Mouse (Mus musculus): ENCODE measurements around the gene Calca. TPM values are rescaled to one million over a fixed set of nuclear protein-coding genes. Genes with fewer than 3 reads are reported as not detected.
"Not testable (repeated sequence)": the region's sequence is repeated elsewhere in the genome, so short reads cannot be mapped to it uniquely, and the experiment has no call there.

The Calca gene
- polyA plus RNA-seq, 1 experiment from 2014 or later, result 9.7 TPM

DNA sequence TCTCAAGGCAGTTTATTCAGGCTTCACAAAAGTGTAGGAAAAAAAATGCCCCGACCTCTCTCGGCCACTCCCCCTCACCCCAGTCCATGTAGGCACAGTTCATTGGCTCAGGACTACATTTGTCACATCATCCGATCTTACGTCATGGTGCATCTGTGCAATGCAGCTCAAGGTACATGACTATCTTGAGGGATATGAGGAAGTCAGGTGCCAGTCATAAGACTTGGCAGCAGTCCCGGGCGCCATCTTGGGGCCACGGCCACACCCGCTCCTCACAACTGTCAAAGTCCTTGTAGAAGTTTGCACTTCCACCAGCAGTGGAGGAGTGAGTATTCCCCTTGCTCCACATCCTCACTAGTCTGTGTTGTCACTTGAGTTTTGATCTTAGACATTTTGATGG is 41.8 kb downstream of the Calca start:
- H3K4me2 ChIP-seq (replicated peaks; ENCODE audit: low read depth, low read length); H3K4me1 ChIP-seq (replicated peaks; ENCODE audit: control insufficient read depth, insufficient read depth, low read length); H3K4me3 ChIP-seq (ENCODE audit: low read depth, low read length); H3K27me3 ChIP-seq (ENCODE audit: control insufficient read depth, insufficient read depth, low read length); H3K27ac ChIP-seq (ENCODE audit: low read depth, low read length); H3K36me3 ChIP-seq (ENCODE audit: control insufficient read depth, insufficient read depth, low read length); H3K9me3 ChIP-seq (ENCODE audit: control insufficient read depth, low read length); H3K9ac ChIP-seq (ENCODE audit: low read depth, low read length); ATAC-seq (ENCODE audit: low FRiP score); DNase-seq (ENCODE audit: low spot score): not testable (repeated sequence)
- WGBS, result 96% methylated on average over 8 of the region's 8 CpGs

DNA sequence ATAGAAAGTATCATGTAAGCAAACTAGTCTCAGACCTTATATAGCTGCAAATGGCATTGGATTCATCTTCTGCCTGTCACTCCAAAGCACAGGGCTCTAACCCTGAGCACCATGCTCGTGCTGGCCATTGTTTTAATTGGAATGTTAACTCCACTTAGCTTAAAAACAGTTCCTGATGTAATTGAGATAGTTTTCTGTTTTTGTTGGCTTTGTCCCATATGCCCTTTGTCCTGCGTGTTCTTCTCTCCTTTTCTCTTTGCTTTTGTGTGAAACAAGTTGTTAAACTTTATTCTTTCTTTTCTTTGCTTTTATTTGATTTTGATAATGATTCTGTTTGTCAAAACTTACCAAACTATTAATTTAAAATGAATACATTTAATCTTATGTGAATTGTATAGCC is 53.7 kb downstream of the Calca start:
- no peak overlapping the region for H3K9ac ChIP-seq (ENCODE audit: low read depth, low read length)
- no peaks in the 10 kb centered on the region for H3K9me3 ChIP-seq (ENCODE audit: control insufficient read depth, low read length)
- no peaks in the 10 kb centered on the region for H3K4me1 ChIP-seq (replicated peaks; ENCODE audit: control insufficient read depth, insufficient read depth, low read length)
- no peak overlapping the region for H3K4me3 ChIP-seq (ENCODE audit: low read depth, low read length)
- no peak overlapping the region for H3K4me2 ChIP-seq (replicated peaks; ENCODE audit: low read depth, low read length)
- ATAC-seq (ENCODE audit: low FRiP score), result no peak
- WGBS, result 55% methylated on average over 2 of the region's 2 CpGs
- H3K27ac ChIP-seq (ENCODE audit: low read depth, low read length), result no peak overlapping the region
- no peak for DNase-seq (ENCODE audit: low spot score)
- no peaks in the 10 kb centered on the region for H3K27me3 ChIP-seq (ENCODE audit: control insufficient read depth, insufficient read depth, low read length)
- H3K36me3 ChIP-seq (ENCODE audit: control insufficient read depth, insufficient read depth, low read length), result no peaks in the 10 kb centered on the region

Other genes with a start within 250 kb of the Calca start
- gene Pde3b, start 221.1 kb downstream of the Calca start, polyA plus RNA-seq (2014; fragmentation: Nextera tagmentation; extraction: Ambion mirVana), result 11.2 and 11.5 TPM in 2 replicates
- gene Cyp2r1, start 73.4 kb downstream of the Calca start, polyA plus RNA-seq (2014; fragmentation: Nextera tagmentation; extraction: Ambion mirVana), result 0.91 and 2.4 TPM in 2 replicates
- not detected in 2 replicates for gene Calcb, start 82.3 kb upstream of the Calca start, polyA plus RNA-seq (2014; fragmentation: Nextera tagmentation; extraction: Ambion mirVana)
- 7.5 and 10.9 TPM in 2 replicates for gene Insc, start 107.3 kb upstream of the Calca start, polyA plus RNA-seq (2014; fragmentation: Nextera tagmentation; extraction: Ambion mirVana)